Mouse (Mus musculus): ENCODE measurements around the gene Phgdh.

The Phgdh gene

GRCm38 (mm10) chr3:98348106-98348505 is 8.3 kb upstream of the Phgdh start:
- DNase-seq (ENCODE audit: low spot score), result no peak

- DNase-seq (ENCODE audit: low spot score), result no peak
Measured at GRCm38 (mm10) chr3:98343235-98343634, 3.4 kb upstream of the Phgdh start.

GRCm38 (mm10) chr3:98340818-98341594 is 1.2 kb upstream of the Phgdh start:
- no peak for DNase-seq (ENCODE audit: low spot score)

- DNase-seq (ENCODE audit: low spot score), result peak; percentile 77
Measured at GRCm38 (mm10) chr3:98339097-98339705, 589 bp downstream of the Phgdh start.

GRCm38 (mm10) chr3:98338584-98339041 is 1.2 kb downstream of the Phgdh start:
- DNase-seq (ENCODE audit: low spot score), result peak; percentile 77

- no peak for DNase-seq (ENCODE audit: low spot score)
Measured at GRCm38 (mm10) chr3:98336661-98337654, 2.8 kb downstream of the Phgdh start.

GRCm38 (mm10) chr3:98335886-98336285 is 3.9 kb downstream of the Phgdh start:
- DNase-seq (ENCODE audit: low spot score), result no peak

GRCm38 (mm10) chr3:98335331-98335730 is 4.5 kb downstream of the Phgdh start:
- DNase-seq (ENCODE audit: low spot score), result no peak

GRCm38 (mm10) chr3:98334010-98334409 is 5.8 kb downstream of the Phgdh start:
- no peak for DNase-seq (ENCODE audit: low spot score)

- no peak for DNase-seq (ENCODE audit: low spot score)
Measured at GRCm38 (mm10) chr3:98324235-98324634, 15.6 kb downstream of the Phgdh start.

GRCm38 (mm10) chr3:98322209-98322608 is 17.6 kb downstream of the Phgdh start:
- DNase-seq (ENCODE audit: low spot score), result no peak

- DNase-seq (ENCODE audit: low spot score), result no peak
Measured at GRCm38 (mm10) chr3:98319190-98319589, 20.6 kb downstream of the Phgdh start.

- DNase-seq (ENCODE audit: low spot score), result peak; percentile 64
Measured at GRCm38 (mm10) chr3:98317143-98317542, 22.6 kb downstream of the Phgdh start.

GRCm38 (mm10) chr3:98315181-98315580 is 24.6 kb downstream of the Phgdh start:
- no peak for DNase-seq (ENCODE audit: low spot score)

GRCm38 (mm10) chr3:98313294-98314155 is 26.3 kb downstream of the Phgdh start:
- no peak for DNase-seq (ENCODE audit: low spot score)

GRCm38 (mm10) chr3:98312867-98313266 is 26.9 kb downstream of the Phgdh start:
- DNase-seq (ENCODE audit: low spot score), result peak; percentile 78

- DNase-seq (ENCODE audit: low spot score), result no peak
Measured at GRCm38 (mm10) chr3:98310456-98310855, 29.3 kb downstream of the Phgdh start.

- no peak for DNase-seq (ENCODE audit: low spot score)
Measured at GRCm38 (mm10) chr3:98308606-98309005, 31.2 kb downstream of the Phgdh start.

- DNase-seq (ENCODE audit: low spot score), result no peak
Measured at GRCm38 (mm10) chr3:98301761-98302160, 38.0 kb downstream of the Phgdh start.

- no peak for DNase-seq (ENCODE audit: low spot score)
Measured at GRCm38 (mm10) chr3:98300266-98300665, 39.5 kb downstream of the Phgdh start.

GRCm38 (mm10) chr3:98299391-98300100 is 40.2 kb downstream of the Phgdh start:
- DNase-seq (ENCODE audit: low spot score), result no peak

Measured in testis, postnatal 10 days (tissue).